ENCODE assay signal across 8 mouse cellular contexts in the genomic region with DNA sequence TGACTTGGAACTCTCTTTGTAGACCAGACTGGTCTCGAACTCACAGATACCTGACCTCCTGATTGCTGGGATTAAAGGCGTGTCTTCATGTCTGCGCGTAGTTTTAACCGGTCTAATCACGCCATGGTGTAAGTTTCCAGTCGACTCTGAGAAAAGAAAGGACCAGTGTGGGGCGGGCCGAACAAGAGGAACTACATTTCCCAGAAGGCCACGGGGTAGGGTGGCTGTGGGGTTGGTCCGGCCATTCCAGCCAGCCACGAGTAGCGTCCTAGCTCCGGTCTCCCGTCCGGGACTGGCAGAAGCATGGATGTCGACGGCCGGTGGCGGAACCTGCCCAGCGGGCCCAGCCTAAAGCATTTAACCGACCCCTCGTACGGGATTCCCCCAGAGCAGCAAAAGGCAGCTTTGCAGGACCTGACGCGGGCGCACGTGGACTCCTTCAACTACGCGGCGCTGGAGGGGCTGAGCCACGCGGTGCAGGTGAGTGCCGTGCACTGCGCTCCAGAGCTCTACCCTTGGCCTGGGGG. TPM values are rescaled to one million over a fixed set of nuclear protein-coding genes. Genes with fewer than 3 reads are reported as not detected.
DNase-seq lines count a peak whose midpoint lies in the region; ATAC-seq and TF ChIP-seq lines count a peak whose summit lies in the region.

A gene (plus strand): TSS at position 212 of the 527 bp plus-strand sequence.

- 0 out of 2 replicates have a peak, but pooled peaks cover 5% of the 10 kb centered on the region for H3K4me1 ChIP-seq in heart, embryonic 12.5 days (replicated peaks)
- H3K4me1 ChIP-seq in kidney, postnatal 0 days (replicated peaks; ENCODE audit: insufficient read depth, low read length) = no peaks in the 10 kb centered on the region
- H3K4me1 ChIP-seq in liver, embryonic 11.5 days (replicated peaks; ENCODE audit: control insufficient read depth, insufficient read depth, low read length) = 0 out of 2 replicates have a peak, but pooled peaks cover 2% of the 10 kb centered on the region
- H3K4me1 ChIP-seq in stomach, embryonic 14.5 days (ENCODE audit: control insufficient read depth, insufficient read depth, low read length) = no peaks in the 10 kb centered on the region

- H3K36me3 ChIP-seq in heart, embryonic 12.5 days = peaks cover 30% of the 10 kb centered on the region
- H3K36me3 ChIP-seq in kidney, postnatal 0 days (ENCODE audit: insufficient read depth, low read length) = peaks cover 17% of the 10 kb centered on the region
- peaks cover 15% of the 10 kb centered on the region; the same call in 1 of the 2 replicates for H3K36me3 ChIP-seq in liver, embryonic 11.5 days (ENCODE audit: control insufficient read depth, insufficient read depth, low read length)
- H3K36me3 ChIP-seq in stomach, embryonic 14.5 days (ENCODE audit: control insufficient read depth, insufficient read depth, low read length) = peaks cover 29% of the 10 kb centered on the region

- peak within 1 kb of the TSS; percentile 85 for H3K4me3 ChIP-seq in heart, embryonic 12.5 days
- peak within 1 kb of the TSS; percentile 52 for H3K4me3 ChIP-seq in kidney, postnatal 0 days (replicated peaks; ENCODE audit: low read depth, low read length)
- H3K4me3 ChIP-seq in liver, embryonic 11.5 days (ENCODE audit: low read depth, low read length) = peak within 1 kb of the TSS; percentile 77
- peak within 1 kb of the TSS; percentile 66 for H3K4me3 ChIP-seq in stomach, embryonic 14.5 days (ENCODE audit: low read depth, low read length)

- H3K4me2 ChIP-seq in heart, embryonic 12.5 days = peak within 1 kb of the TSS; percentile 85
- peak within 1 kb of the TSS; percentile 67 for H3K4me2 ChIP-seq in kidney, postnatal 0 days (ENCODE audit: low read length)
- peak within 1 kb of the TSS; percentile 66 for H3K4me2 ChIP-seq in liver, embryonic 11.5 days
- H3K4me2 ChIP-seq in stomach, embryonic 14.5 days (replicated peaks; ENCODE audit: low read depth, low read length) = peak within 1 kb of the TSS; percentile 68

- H3K9me3 ChIP-seq in heart, embryonic 12.5 days (replicated peaks) = no peaks in the 10 kb centered on the region
- H3K9me3 ChIP-seq in kidney, postnatal 0 days (replicated peaks; ENCODE audit: low read length) = no peaks in the 10 kb centered on the region
- H3K9me3 ChIP-seq in liver, embryonic 11.5 days (ENCODE audit: control insufficient read depth, low read length) = no peaks in the 10 kb centered on the region
- H3K9me3 ChIP-seq in stomach, embryonic 14.5 days (ENCODE audit: control insufficient read depth, low read depth, low read length) = no peaks in the 10 kb centered on the region

- peak; percentile 99 for ATAC-seq in erythroid progenitor cell, adult 5-6 weeks (replicated peaks; ENCODE audit: low FRiP score, poor library complexity, severe bottlenecking)
- peak; percentile 99 for ATAC-seq in heart, embryonic 12.5 days (ENCODE audit: insufficient number of reproducible peaks, low FRiP score)
- ATAC-seq in kidney, postnatal 0 days (replicated peaks; ENCODE audit: low FRiP score, low read depth) = peak; percentile 99
- peak; percentile 99 for ATAC-seq in liver, embryonic 11.5 days (replicated peaks; ENCODE audit: low FRiP score)
- ATAC-seq in stomach, embryonic 14.5 days (ENCODE audit: insufficient number of reproducible peaks, insufficient read depth, low FRiP score, low read depth) = peak; percentile 99

- H3K27ac ChIP-seq in heart, embryonic 12.5 days (ENCODE audit: poor library complexity, severe bottlenecking) = no peak within 1 kb of the TSS
- H3K27ac ChIP-seq in kidney, postnatal 0 days = no peak within 1 kb of the TSS
- H3K27ac ChIP-seq in liver, embryonic 11.5 days (ENCODE audit: low read depth, low read length) = no peak within 1 kb of the TSS
- no peak within 1 kb of the TSS for H3K27ac ChIP-seq in stomach, embryonic 14.5 days (ENCODE audit: low read length)

- H3K9ac ChIP-seq in heart, embryonic 12.5 days = peak within 1 kb of the TSS; percentile 81
- peak within 1 kb of the TSS; percentile 61 for H3K9ac ChIP-seq in kidney, postnatal 0 days (ENCODE audit: low read depth, low read length)
- peak within 1 kb of the TSS; percentile 81 for H3K9ac ChIP-seq in liver, embryonic 11.5 days (ENCODE audit: low read depth, low read length)
- peak within 1 kb of the TSS; percentile 73 for H3K9ac ChIP-seq in stomach, embryonic 14.5 days (replicated peaks; ENCODE audit: low read depth, low read length)

- under 1% methylated on average over 35 of the region's 35 CpGs for WGBS in heart, embryonic 12.5 days
- WGBS in kidney, postnatal 0 days = 0% methylated on average over 35 of the region's 35 CpGs
- WGBS in liver, embryonic 11.5 days = under 1% methylated on average over 35 of the region's 35 CpGs
- under 1% methylated on average over 35 of the region's 35 CpGs for WGBS in stomach, embryonic 14.5 days

- no peaks in the 10 kb centered on the region for H3K27me3 ChIP-seq in heart, embryonic 12.5 days (replicated peaks)
- no peaks in the 10 kb centered on the region for H3K27me3 ChIP-seq in kidney, postnatal 0 days (ENCODE audit: insufficient read depth, low read length)
- no peaks in the 10 kb centered on the region for H3K27me3 ChIP-seq in liver, embryonic 11.5 days (replicated peaks; ENCODE audit: control insufficient read depth, insufficient read depth, low read length)
- H3K27me3 ChIP-seq in stomach, embryonic 14.5 days (ENCODE audit: control insufficient read depth, insufficient read depth, low read length) = no peaks in the 10 kb centered on the region

- no peak for TF ChIP-seq CTCF in kidney, postnatal 0 days (IDR thresholded peaks at IDR 0.05; ENCODE audit: low read depth)

- peak; percentile 89 for DNase-seq in CD4-positive helper T cell, adult 2 months (ENCODE audit: low read depth, low spot score)
- peak; percentile 90 for DNase-seq in brain, embryonic 18.5 days (ENCODE audit: low read depth, low spot score)
- DNase-seq in kidney, postnatal 0 days (ENCODE audit: low spot score) = peak; percentile 98
- peak; percentile 93 for DNase-seq in liver, embryonic 11.5 days (ENCODE audit: low spot score)
- DNase-seq in naive thymus-derived CD4-positive, alpha-beta T cell, adult 2 months (ENCODE audit: low read depth) = peak; percentile 89

RNA-seq across cellular contexts. Expression of the gene that starts here (rescaled TPM):
- total RNA-seq in erythroid progenitor cell, adult 5-6 weeks (2015; ENCODE audit: low replicate concordance) = 2.1 and 2.5 TPM in 2 replicates
- total RNA-seq in erythroid progenitor cell, adult 5-6 weeks (2017; ENCODE audit: low replicate concordance) = 2.8 and 5.7 TPM in 2 replicates
- polyA plus RNA-seq in heart, embryonic 12.5 days (2016; fragmentation: Nextera tagmentation; extraction: Ambion mirVana) = 21.0 and 21.1 TPM in 2 replicates
- polyA plus RNA-seq in kidney, postnatal 0 days (2015; fragmentation: Nextera tagmentation; extraction: Ambion mirVana) = 17.4 and 19.5 TPM in 2 replicates
- 52.5 and 52.7 TPM in 2 replicates for polyA plus RNA-seq in liver, embryonic 11.5 days (2014; fragmentation: Nextera tagmentation; extraction: Ambion mirVana)
- polyA plus RNA-seq in stomach, embryonic 14.5 days (2014; fragmentation: Nextera tagmentation; extraction: Ambion mirVana) = 22.4 and 26.8 TPM in 2 replicates
